Mouse (Mus musculus) bone marrow macrophage, adult 2 months (primary cell): ENCODE measurements around the gene Antxr1. TPM values are rescaled to one million over a fixed set of nuclear protein-coding genes. Genes with fewer than 3 reads are reported as not detected.
"Not testable (repeated sequence)": the region's sequence is repeated elsewhere in the genome, so short reads cannot be mapped to it uniquely, and the experiment has no call there.

Experiments used
- H3K27ac ChIP-seq: 2 replicates; pipeline ENCODE4 v1.5.1; 2012; ENCODE audit warnings: low read depth, low read length; ENCODE audit not compliant: insufficient read depth
- H3K4me1 ChIP-seq: 2 replicates; pipeline ENCODE4 v1.6.1; 2012; ENCODE audit warnings: low read length; ENCODE audit not compliant: control insufficient read depth, insufficient read depth
- H3K4me3 ChIP-seq: 2 replicates; pipeline ENCODE4 v1.5.1; 2012; ENCODE audit warnings: mild to moderate bottlenecking, low read length, moderate library complexity; ENCODE audit not compliant: insufficient read depth
- CTCF ChIP-seq: IDR thresholded peaks from 2 replicates; pipeline ENCODE4 v1.5.1; 2012; ENCODE audit warnings: low read depth, mild to moderate bottlenecking, low read length, moderate library complexity
- POLR2A ChIP-seq: IDR thresholded peaks from 2 replicates; pipeline ENCODE4 v1.6.1; 2012; ENCODE audit warnings: mild to moderate bottlenecking, low read depth, low read length, borderline replicate concordance
- polyA plus RNA-seq: library from polyadenylated mRNA; stranded (reverse); fragments of >200 nt; gene quantifications from 2 replicates; pipeline ENCODE4 v1.2.4, GENCODE M21; 2012; ENCODE audit not compliant: missing spikeins, insufficient read depth, insufficient read length

Antxr1 gene
- polyA plus RNA-seq, 1 experiment = 1.5 TPM

- H3K4me1 ChIP-seq = peaks cover 3% of the 10 kb centered on the region
- no peak overlapping the region for H3K27ac ChIP-seq
- TF ChIP-seq CTCF (no peak), POLR2A (no peak)
- no peak overlapping the region for H3K4me3 ChIP-seq
Observed at GRCm38 (mm10) chr6:87099671-87100296, 235.8 kb downstream of the Antxr1 start.

DNA sequence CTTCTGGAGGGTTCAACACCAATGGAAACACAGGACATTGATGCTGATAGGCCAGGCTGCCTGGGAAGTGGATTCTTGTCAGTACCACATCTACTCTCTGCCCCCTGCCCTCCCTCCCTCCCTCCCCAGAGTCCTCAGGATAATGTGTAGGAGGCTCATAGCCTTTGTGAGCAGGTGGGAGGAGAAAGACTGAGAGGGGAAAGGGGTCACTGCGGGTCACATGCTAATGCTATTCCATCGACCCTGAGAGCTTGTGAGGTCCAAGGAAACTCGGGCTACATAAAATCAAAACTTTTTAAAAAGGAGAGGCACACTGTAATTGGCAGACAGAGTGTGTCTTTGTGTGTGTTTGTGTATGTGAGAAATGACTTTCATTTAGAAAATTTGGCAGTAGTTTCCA lies 236.4 kb downstream of the Antxr1 start:
- TF ChIP-seq POLR2A (no peak), CTCF (no peak)
- H3K4me3 ChIP-seq = no peak overlapping the region
- no peaks in the 10 kb centered on the region; the same call in 1 of the 2 replicates for H3K4me1 ChIP-seq
- H3K27ac ChIP-seq = no peak overlapping the region

DNA sequence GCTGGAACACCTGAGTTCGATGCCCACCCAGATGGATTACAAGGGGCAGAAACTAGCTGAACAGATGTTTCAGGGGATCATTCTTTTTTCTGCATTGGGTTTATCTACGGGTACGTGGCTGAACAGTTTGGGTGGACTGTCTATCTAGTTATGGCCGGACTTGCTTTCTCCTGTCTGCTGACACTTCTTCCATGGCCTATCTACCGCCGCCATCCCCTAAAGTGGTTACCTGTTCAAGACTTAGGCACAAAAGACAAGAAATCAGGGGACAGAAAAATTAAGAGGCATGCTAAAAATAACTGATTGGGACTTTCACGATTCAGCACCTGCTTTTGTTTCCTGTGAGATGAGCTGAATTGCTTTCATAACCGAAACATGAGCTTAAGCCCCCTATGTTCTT lies 242.0 kb downstream of the Antxr1 start:
- H3K4me1 ChIP-seq, H3K4me3 ChIP-seq, H3K27ac ChIP-seq: not testable (repeated sequence)

DNA sequence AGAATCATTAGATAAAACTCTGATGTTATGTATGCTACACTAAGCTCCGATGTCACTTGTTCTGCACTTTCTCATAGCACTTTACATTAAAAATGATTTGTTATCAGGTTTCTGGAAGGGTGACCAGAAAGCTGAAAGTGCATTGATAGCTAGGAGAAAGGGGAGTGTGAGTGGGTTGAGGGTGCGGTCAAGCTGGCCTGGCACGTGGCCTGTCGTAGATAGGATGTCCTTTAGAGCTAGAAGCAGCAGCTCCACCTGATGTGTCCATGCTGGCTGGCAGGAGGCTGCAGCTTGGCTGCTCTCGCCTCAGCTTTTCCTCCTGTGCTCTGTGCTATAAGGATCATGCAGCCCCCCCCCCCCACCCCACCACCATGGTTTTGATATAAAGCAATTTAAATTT lies 243.1 kb downstream of the Antxr1 start:
- TF ChIP-seq POLR2A (no peak), CTCF (no peak)
- no peak overlapping the region for H3K4me3 ChIP-seq
- no peak overlapping the region for H3K27ac ChIP-seq
- H3K4me1 ChIP-seq = no peaks in the 10 kb centered on the region

DNA sequence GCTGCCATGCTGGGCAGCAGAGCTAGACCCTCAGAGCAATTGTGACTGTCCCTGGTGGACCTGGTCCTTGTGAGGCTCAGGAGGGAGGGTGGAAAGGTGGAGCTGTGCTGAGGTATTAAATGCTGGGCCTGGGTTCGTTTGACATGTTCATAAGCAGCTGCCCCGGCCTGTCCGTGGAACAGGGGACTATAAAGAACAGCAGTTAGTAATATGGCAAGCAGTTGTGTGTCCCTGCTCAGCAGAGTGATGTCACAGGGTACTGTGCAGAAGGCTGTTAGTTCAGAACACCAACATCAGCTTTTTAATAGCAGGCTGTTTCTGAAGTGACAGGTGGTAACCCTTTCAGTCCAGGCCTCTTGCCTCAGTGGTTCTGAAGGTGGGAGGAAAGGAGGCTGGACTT lies 244.7 kb downstream of the Antxr1 start:
- no peak overlapping the region for H3K4me3 ChIP-seq
- TF ChIP-seq POLR2A (no peak), CTCF (no peak)
- no peaks in the 10 kb centered on the region for H3K4me1 ChIP-seq
- no peak overlapping the region for H3K27ac ChIP-seq

GRCm38 (mm10) chr6:87088356-87088755 lies 247.3 kb downstream of the Antxr1 start:
- H3K4me1 ChIP-seq = peaks cover 12% of the 10 kb centered on the region
- TF ChIP-seq CTCF = no peak
- no peak for TF ChIP-seq POLR2A
- H3K27ac ChIP-seq = no peak overlapping the region
- H3K4me3 ChIP-seq = no peak overlapping the region

DNA sequence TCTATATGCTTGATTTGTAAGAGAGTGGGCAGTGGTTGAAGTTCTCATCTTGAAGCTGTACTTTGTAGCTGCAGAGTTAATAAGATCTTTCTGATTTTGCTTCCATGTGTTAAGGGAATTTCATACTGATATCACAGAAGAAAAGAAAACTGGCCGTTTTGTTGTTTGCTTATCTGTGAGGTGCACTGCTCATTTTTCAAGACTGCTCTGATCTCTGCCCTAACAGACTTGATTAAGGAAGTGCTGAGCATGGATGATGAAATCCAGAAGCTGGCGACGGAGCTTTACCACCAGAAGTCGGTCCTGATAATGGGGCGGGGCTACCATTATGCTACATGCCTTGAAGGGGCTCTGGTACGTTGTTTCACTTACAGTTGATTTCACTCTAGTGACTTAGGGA lies 250.6 kb downstream of the Antxr1 start:
- H3K4me3 ChIP-seq = no peak overlapping the region
- TF ChIP-seq CTCF (no peak), POLR2A (no peak)
- peaks cover 18% of the 10 kb centered on the region for H3K4me1 ChIP-seq
- no peak overlapping the region for H3K27ac ChIP-seq

Other genes with a start within 250 kb of the Antxr1 start
- gene D6Ertd527e, start 231.1 kb downstream of the Antxr1 start, polyA plus RNA-seq = not detected in 2 replicates
- not detected in 2 replicates for gene Gkn1, start 15.1 kb upstream of the Antxr1 start, polyA plus RNA-seq
- gene Gkn2, start 37.5 kb upstream of the Antxr1 start, polyA plus RNA-seq = not detected in 2 replicates
- not detected in 2 replicates for gene Gkn3, start 53.1 kb upstream of the Antxr1 start, polyA plus RNA-seq
- gene Bmp10, start 93.2 kb upstream of the Antxr1 start, polyA plus RNA-seq = not detected in 2 replicates
- 66.3 and 69.0 TPM in 2 replicates for gene Arhgap25, start 197.4 kb upstream of the Antxr1 start, polyA plus RNA-seq